ENCODE assay signal across 8 mouse cellular contexts in genomic region chr2:159053534-159053933, GRCm38 (mm10).
A peak's percentile ranks its signal among the peaks of the same experiment; 100 is the strongest.
DNase-seq lines count a peak whose midpoint lies in the region; ATAC-seq and TF ChIP-seq lines count a peak whose summit lies in the region.

No protein-coding gene starts in this region.

- H3K27ac ChIP-seq in heart, embryonic 16.5 days (ENCODE audit: low read length), result no peak overlapping the region
- no peak overlapping the region for H3K27ac ChIP-seq in limb, embryonic 13.5 days
- no peak overlapping the region for H3K27ac ChIP-seq in left cerebral cortex, adult 2 months

- H3K9me3 ChIP-seq in heart, embryonic 16.5 days (replicated peaks; ENCODE audit: control insufficient read depth, low read length), result no peaks in the 10 kb centered on the region
- no peaks in the 10 kb centered on the region for H3K9me3 ChIP-seq in limb, embryonic 13.5 days

- H3K27me3 ChIP-seq in heart, embryonic 16.5 days (ENCODE audit: control insufficient read depth, insufficient read depth, low read length), result no peaks in the 10 kb centered on the region
- H3K27me3 ChIP-seq in limb, embryonic 13.5 days, result peaks cover 33% of the 10 kb centered on the region

- ATAC-seq in heart, embryonic 16.5 days (replicated peaks; ENCODE audit: extremely low read depth, insufficient read depth, low FRiP score), result peak; percentile 86
- ATAC-seq in limb, embryonic 13.5 days (ENCODE audit: low FRiP score, low read depth), result peak; percentile 36; the same call in 1 of the 2 replicates

- DNase-seq in adrenal gland, postnatal 14 days, result peak; percentile 63
- DNase-seq in adrenal gland, adult 8-10 months, result no peak
- peak; percentile 1 for DNase-seq in R1 (ENCODE audit: low read depth, low spot score)
- no peak for DNase-seq in right cerebral cortex, postnatal 36 days (ENCODE audit: low spot score in 2 of 2)
- DNase-seq in left cerebral cortex, adult 2 months (ENCODE audit: extremely low spot score in 1 of 2, low spot score in 2 of 2), result no peak
- DNase-seq in spleen, adult 12 weeks (ENCODE audit: low spot score), result no peak

- H3K4me2 ChIP-seq in heart, embryonic 16.5 days (ENCODE audit: low read depth, low read length), result no peak overlapping the region
- H3K4me2 ChIP-seq in limb, embryonic 13.5 days (replicated peaks), result no peak overlapping the region

- intact Hi-C loops in left cerebral cortex, adult 2 months (cut with DNase I), result loop anchor here (5.0 kb wide), 3 partner anchors 141 to 1539 kb away; no protein-coding TSS in a partner anchor

- 0 out of 2 replicates have a peak, but pooled peaks cover 3% of the 10 kb centered on the region for H3K4me1 ChIP-seq in heart, embryonic 16.5 days (ENCODE audit: control insufficient read depth, insufficient read depth, low read length)
- H3K4me1 ChIP-seq in limb, embryonic 13.5 days, result no peaks in the 10 kb centered on the region

- no peak overlapping the region for H3K9ac ChIP-seq in heart, embryonic 16.5 days (ENCODE audit: low read length)
- H3K9ac ChIP-seq in limb, embryonic 13.5 days, result no peak overlapping the region

- TF ChIP-seq CTCF in left cerebral cortex, adult 2 months (IDR thresholded peaks at IDR 0.05), result no peak

- 43% methylated on average over 10 of the region's 10 CpGs for WGBS in heart, embryonic 16.5 days
- 68% methylated on average over 10 of the region's 10 CpGs for WGBS in limb, embryonic 13.5 days

- no peaks in the 10 kb centered on the region for H3K36me3 ChIP-seq in heart, embryonic 16.5 days (ENCODE audit: control insufficient read depth, insufficient read depth)
- H3K36me3 ChIP-seq in limb, embryonic 13.5 days, result no peaks in the 10 kb centered on the region

- H3K4me3 ChIP-seq in heart, embryonic 16.5 days (ENCODE audit: low read length), result no peak overlapping the region
- no peak overlapping the region for H3K4me3 ChIP-seq in limb, embryonic 13.5 days
- no peak overlapping the region for H3K4me3 ChIP-seq in left cerebral cortex, adult 2 months

Comparison
In these comparisons a context has a peak if more than half of its experiments do, and no peak if none do; other contexts are left out.
1. DNase-seq: peak in adrenal gland, postnatal 14 days (single experiment) and R1 (single experiment); none in adrenal gland, adult 8-10 months (single experiment), right cerebral cortex, postnatal 36 days (0 of 2), left cerebral cortex, adult 2 months (0 of 2) and spleen, adult 12 weeks (single experiment).